Mouse (Mus musculus): ENCODE measurements at regions not wholly inside any gene's neighbourhood (a gene's known extent, or its start where the extent isn't known, plus 50 kb on each side); places are given as distances from the start of the nearest gene placed in this dataset.

DNA sequence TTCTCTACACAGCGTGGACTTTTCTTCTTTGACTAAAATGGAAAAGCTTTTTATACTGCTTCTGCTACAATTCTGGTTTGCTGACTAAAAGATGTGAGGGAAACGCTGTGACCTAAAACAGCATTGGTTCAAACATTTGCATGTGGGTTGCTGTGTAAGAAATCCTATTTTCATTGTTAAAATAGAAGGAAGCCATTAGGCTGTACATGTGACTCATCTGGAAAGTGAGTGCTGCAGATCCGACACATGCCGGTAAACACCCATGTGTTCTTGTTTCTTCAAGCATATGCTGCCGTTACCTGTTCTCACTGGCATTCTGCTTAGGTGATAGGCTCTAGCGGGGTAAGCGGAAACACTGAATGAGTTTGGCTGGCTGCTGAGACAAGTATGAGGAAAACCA, 1362.6 kb downstream of the Gsdmc2 start:
- no peaks in the 10 kb centered on the region for H3K36me3 ChIP-seq (replicated peaks)
- H3K9ac ChIP-seq, result no peak overlapping the region
- H3K9me3 ChIP-seq, result no peaks in the 10 kb centered on the region
- no peaks in the 10 kb centered on the region for H3K4me1 ChIP-seq
- no peaks in the 10 kb centered on the region for H3K27me3 ChIP-seq (replicated peaks)
- H3K4me3 ChIP-seq, result no peak overlapping the region
- 89% methylated on average over 7 of the region's 7 CpGs for WGBS
- no peak for ATAC-seq (replicated peaks)
- H3K27ac ChIP-seq, result no peak overlapping the region
- H3K4me2 ChIP-seq, result no peak overlapping the region

DNA sequence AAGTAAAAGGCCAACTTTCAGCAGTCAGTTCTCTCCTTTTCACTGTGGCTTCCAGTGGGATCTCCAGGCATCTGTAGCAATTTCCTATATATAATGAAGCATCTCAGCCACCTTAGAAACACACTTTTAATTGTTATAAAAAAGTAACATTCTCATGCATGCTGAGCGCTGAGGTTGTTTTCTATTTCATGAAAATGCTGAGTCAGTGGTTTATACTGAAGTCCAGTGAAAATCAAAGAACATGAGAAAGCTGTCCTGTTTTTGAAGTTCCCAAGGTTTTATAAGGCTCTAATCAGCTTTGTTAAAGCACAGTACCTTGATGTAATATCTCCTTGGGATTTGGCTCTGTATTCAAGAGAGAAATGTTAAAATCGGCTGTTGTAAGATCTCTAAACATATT, 1367.2 kb downstream of the Gsdmc2 start:
- Histone ChIP-seq H3K4me2 (no peak overlapping the region), H3K36me3 (replicated peaks) (no peaks in the 10 kb centered on the region), H3K4me1 (no peaks in the 10 kb centered on the region), H3K27me3 (replicated peaks) (0 out of 2 replicates have a peak, but pooled peaks cover 6% of the 10 kb centered on the region), H3K4me3 (no peak overlapping the region), H3K9me3 (no peaks in the 10 kb centered on the region), H3K9ac (no peak overlapping the region), H3K27ac (no peak overlapping the region)
- 84% methylated on average over 2 of the region's 2 CpGs for WGBS
- no peak for ATAC-seq (replicated peaks)

DNA sequence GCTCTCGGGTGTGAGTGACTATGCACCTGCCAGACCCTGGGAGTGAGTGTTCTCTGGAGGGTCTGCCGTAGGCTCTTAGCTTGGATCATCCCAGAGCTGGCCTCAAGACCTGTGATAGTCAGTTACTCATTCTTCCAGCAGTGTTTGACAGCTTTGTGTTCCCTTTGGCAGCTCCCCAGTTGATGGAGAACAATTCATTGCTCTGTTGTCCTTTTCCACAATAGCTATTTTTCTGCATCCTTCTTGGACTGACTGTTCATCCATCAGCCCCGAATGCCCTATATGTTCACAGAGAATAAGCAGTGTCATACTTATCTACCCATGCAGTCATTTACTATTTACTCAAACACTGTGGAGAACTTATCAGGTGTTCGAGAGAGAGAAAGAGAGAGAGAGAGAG, 1368.5 kb downstream of the Gsdmc2 start:
- WGBS, result 89% methylated on average over 4 of the region's 4 CpGs
- no peak for ATAC-seq (replicated peaks)
- Histone ChIP-seq H3K9ac (no peak overlapping the region), H3K36me3 (replicated peaks) (no peaks in the 10 kb centered on the region), H3K27me3 (replicated peaks) (0 out of 2 replicates have a peak, but pooled peaks cover 6% of the 10 kb centered on the region), H3K4me2 (no peak overlapping the region), H3K9me3 (no peaks in the 10 kb centered on the region), H3K4me3 (no peak overlapping the region), H3K4me1 (no peaks in the 10 kb centered on the region), H3K27ac (no peak overlapping the region)

DNA sequence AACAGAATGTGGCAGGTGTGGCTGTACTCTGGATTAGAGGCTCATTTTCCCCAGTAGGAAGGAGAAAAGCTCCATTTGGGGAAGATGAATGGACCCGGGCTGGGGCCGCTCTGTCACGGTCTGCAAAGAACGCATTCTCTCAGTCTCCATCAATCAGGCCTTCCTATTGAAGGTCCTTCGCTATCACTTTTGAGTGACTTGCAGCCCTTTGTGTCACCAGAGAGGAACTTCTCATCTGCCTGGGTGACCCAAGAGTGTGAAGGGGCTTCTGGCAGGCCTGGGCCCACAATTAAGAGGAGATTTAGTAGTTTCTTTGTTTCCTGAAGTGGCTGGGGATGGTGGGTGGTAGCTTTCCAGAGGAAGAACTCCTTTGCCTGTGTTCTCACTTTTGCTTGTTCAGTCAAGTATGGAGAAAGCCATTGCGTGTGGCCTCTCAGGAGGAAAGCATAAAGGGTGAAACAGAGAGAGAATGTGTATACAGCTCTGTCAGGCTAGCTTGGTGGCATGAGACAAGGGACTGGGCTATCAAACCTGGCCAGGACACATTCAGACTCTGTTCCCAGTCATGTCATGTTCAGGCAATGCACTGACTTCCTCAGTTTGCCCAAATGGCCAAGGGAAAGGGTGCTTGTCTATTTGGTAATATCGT, 1374.2 kb downstream of the Gsdmc2 start:
- no peak overlapping the region for H3K4me3 ChIP-seq
- H3K27ac ChIP-seq, result no peak overlapping the region
- H3K36me3 ChIP-seq (replicated peaks), result no peaks in the 10 kb centered on the region
- no peak overlapping the region for H3K4me2 ChIP-seq
- WGBS, result 25% methylated on average over 7 of the region's 7 CpGs
- no peak for ATAC-seq (replicated peaks)
- 0 out of 2 replicates have a peak, but pooled peaks cover 6% of the 10 kb centered on the region for H3K27me3 ChIP-seq (replicated peaks)
- no peaks in the 10 kb centered on the region for H3K9me3 ChIP-seq
- H3K4me1 ChIP-seq, result peaks cover 5% of the 10 kb centered on the region; the same call in 1 of the 2 replicates
- no peak overlapping the region for H3K9ac ChIP-seq

DNA sequence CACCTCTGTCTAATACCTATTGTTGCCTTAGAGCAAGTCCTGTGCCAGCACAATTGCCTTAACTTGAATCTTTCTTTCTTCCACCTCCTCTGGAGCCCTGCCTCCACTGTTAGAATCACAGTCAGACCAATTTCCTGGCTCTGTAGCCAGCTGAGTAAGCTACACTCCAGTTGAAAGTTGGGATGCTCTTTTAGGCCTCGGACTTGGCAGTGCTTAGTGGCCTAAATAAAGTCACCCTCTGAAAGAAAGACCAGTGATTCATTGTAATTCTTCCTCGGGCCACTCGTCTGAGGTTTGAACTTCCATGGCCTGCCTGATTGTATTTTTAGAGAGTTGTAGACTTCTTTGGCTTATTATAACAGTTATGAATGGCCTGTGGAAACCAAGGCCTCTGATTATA, 1376.9 kb downstream of the Gsdmc2 start:
- ATAC-seq (replicated peaks), result no peak
- 57% methylated on average over 3 of the region's 3 CpGs for WGBS

DNA sequence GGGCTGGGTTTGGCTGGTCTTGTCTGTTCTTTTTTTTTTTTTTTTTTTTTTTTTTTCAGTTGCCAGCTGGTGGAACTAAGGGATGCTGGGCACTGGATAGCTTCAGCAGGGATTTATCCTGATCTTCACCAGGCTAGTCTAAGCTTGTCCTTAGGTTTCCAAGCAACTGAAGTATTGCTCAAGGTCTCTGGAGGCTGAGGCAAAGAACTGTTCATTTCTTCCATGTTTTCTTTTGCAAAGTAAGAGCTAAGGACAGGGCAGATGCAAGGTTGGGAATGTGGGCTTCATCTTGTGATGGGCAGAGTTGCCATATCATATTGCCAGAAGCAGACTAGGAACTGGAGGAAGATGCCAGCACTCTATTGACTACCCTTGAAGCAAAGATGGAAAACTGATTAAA, 1378.1 kb downstream of the Gsdmc2 start:
- Histone ChIP-seq H3K27me3 (replicated peaks) (no peaks in the 10 kb centered on the region), H3K4me2 (no peak overlapping the region), H3K9ac (no peak overlapping the region), H3K36me3 (replicated peaks) (no peaks in the 10 kb centered on the region), H3K4me1 (peaks cover 9% of the 10 kb centered on the region), H3K9me3 (no peaks in the 10 kb centered on the region), H3K4me3 (no peak overlapping the region), H3K27ac (no peak overlapping the region)
- ATAC-seq (replicated peaks), result no peak

More for the DNA sequence above, 1376.9 kb downstream of the Gsdmc2 start:
- H3K4me3 ChIP-seq, result no peak overlapping the region
- H3K4me2 ChIP-seq, result no peak overlapping the region
- no peaks in the 10 kb centered on the region for H3K9me3 ChIP-seq
- no peak overlapping the region for H3K9ac ChIP-seq
- H3K27me3 ChIP-seq (replicated peaks), result 0 out of 2 replicates have a peak, but pooled peaks cover 3% of the 10 kb centered on the region
- no peak overlapping the region for H3K27ac ChIP-seq
- H3K4me1 ChIP-seq, result peaks cover 5% of the 10 kb centered on the region; the same call in 1 of the 2 replicates
- H3K36me3 ChIP-seq (replicated peaks), result no peaks in the 10 kb centered on the region

DNA sequence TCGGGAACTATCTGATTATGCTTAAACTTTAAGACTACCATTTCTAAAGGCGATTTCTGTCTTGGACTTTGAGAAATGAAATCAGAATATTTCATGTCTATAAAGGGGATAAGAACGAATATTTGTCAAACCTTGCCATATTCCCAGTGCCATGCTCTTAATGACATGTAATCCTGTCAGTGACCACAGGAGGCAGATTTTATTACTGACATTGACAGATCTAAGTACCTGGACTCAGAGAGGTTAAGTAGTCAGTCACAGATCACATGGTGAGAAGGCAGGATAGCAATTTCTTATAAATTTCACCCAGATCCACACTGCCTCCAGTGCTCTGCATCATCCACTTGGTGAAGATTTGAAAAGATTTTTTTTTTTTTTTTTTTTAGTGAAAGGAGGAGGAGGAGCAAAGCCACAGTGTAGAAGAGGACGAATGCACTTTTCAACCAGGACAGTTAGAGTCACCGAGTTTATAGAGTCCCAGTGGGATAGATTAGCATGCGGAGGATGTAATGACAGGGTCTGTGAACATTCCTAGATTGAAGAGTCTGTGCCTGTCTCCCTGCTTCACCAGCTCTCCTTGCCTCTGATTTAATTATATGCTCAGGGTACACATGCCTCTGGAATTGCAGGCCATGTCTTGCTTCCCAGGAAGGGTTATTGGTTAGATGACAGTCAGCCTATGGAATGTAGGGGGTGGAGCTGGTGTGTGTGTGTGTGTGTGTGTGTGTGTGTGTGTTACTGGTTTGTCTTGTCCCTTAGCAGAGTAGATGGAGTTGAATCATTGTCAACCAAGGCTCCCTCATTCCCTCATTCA, 1379.7 kb downstream of the Gsdmc2 start:
- no peaks in the 10 kb centered on the region for H3K27me3 ChIP-seq (replicated peaks)
- WGBS, result 77% methylated on average over 6 of the region's 6 CpGs
- no peak overlapping the region for H3K27ac ChIP-seq
- no peak for ATAC-seq (replicated peaks)
- H3K9me3 ChIP-seq, result no peaks in the 10 kb centered on the region
- peaks cover 4% of the 10 kb centered on the region; the same call in 1 of the 2 replicates for H3K4me1 ChIP-seq
- H3K4me2 ChIP-seq, result no peak overlapping the region
- no peak overlapping the region for H3K4me3 ChIP-seq
- H3K9ac ChIP-seq, result no peak overlapping the region
- no peaks in the 10 kb centered on the region for H3K36me3 ChIP-seq (replicated peaks)

DNA sequence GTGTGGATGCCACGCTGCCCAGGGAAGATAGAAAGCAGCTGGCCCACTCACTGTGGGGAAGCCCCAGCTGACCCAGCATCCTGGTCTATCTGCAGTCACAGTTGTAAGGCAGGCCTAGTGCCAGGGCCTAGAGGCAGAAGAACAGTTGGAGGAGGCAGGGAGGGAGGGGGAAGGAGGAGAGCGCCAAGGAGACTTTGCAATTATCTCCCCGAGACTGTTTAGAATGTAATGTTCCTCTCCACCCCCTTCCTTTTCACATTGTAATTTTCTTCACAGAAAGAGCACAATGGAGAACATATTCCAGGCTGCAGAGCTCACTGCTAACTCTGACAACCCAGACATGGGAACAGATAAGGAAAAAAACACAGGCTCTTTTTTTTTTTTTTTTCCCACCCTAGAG, 1382.3 kb downstream of the Gsdmc2 start:
- H3K27me3 ChIP-seq (replicated peaks), result no peaks in the 10 kb centered on the region
- H3K4me3 ChIP-seq, result no peak overlapping the region
- peaks cover 4% of the 10 kb centered on the region; the same call in 1 of the 2 replicates for H3K4me1 ChIP-seq
- no peak overlapping the region for H3K4me2 ChIP-seq
- no peak overlapping the region for H3K9ac ChIP-seq
- ATAC-seq (replicated peaks), result peak; percentile 75
- no peaks in the 10 kb centered on the region for H3K36me3 ChIP-seq (replicated peaks)
- H3K27ac ChIP-seq, result no peak overlapping the region
- 15% methylated on average over 3 of the region's 3 CpGs for WGBS
- H3K9me3 ChIP-seq, result no peaks in the 10 kb centered on the region

DNA sequence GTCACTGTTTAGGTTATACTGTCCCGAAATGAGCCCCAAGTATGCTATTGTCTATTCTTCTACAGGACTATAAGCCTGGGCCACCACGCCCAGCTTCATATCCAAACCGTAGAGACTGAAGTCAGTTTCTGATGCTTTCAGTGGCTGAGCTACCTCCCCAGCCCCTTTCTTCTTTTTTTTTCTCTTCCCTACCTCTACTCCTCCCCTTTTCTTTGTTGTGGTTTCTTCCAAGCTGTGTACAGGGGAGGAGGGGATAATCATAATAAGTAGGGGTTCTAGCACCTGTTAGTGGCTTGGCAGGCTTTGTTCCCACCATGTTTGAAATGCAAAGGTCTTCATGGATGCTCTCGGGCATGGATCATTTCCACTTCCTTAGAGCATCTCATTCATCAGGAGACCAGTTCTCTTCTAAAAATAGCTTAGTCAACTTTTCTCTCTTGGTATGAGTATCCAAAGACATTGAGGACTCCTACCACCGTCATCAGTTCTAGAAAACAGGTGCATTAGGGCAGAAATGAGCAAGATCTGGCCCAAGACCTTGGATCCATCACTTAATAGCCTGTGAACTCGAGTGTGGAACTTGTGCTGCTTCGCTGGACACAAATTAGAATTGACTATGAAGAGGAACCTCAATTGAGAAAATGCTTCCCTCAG, 1383.5 kb downstream of the Gsdmc2 start:
- no peak overlapping the region for H3K4me3 ChIP-seq
- no peak overlapping the region for H3K27ac ChIP-seq
- no peak overlapping the region for H3K9ac ChIP-seq
- ATAC-seq (replicated peaks), result no peak
- H3K4me1 ChIP-seq, result peaks cover 4% of the 10 kb centered on the region; the same call in 1 of the 2 replicates
- H3K36me3 ChIP-seq (replicated peaks), result no peaks in the 10 kb centered on the region
- H3K4me2 ChIP-seq, result no peak overlapping the region
- WGBS, result 86% methylated on average over 7 of the region's 7 CpGs
- no peaks in the 10 kb centered on the region for H3K9me3 ChIP-seq
- no peaks in the 10 kb centered on the region for H3K27me3 ChIP-seq (replicated peaks)

DNA sequence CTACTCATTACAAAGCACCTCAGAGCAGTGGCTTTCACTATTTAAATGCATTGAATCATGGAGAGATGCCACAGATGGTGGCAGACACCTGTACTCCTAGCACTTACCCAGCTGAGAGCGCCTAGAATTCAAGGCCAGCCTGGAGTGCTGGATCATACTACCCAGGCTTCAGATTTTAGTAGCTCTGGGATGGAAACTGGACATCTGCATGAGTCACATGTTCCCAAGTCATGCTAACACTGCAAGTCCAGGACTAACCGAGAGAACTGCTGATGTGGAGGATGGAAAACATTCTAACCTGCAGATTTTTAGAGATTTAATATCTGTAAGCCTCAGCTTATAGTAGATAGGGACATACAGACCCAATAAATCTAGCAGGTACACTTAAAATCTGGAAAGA, 1384.3 kb downstream of the Gsdmc2 start:
- no peak for ATAC-seq (replicated peaks)
- Histone ChIP-seq H3K4me2 (no peak overlapping the region), H3K27me3 (replicated peaks) (no peaks in the 10 kb centered on the region), H3K36me3 (replicated peaks) (no peaks in the 10 kb centered on the region), H3K4me3 (no peak overlapping the region), H3K27ac (no peak overlapping the region), H3K4me1 (peaks cover 4% of the 10 kb centered on the region; the same call in 1 of the 2 replicates), H3K9ac (no peak overlapping the region), H3K9me3 (no peaks in the 10 kb centered on the region)
- WGBS, result 92% methylated on average over 2 of the region's 2 CpGs

DNA sequence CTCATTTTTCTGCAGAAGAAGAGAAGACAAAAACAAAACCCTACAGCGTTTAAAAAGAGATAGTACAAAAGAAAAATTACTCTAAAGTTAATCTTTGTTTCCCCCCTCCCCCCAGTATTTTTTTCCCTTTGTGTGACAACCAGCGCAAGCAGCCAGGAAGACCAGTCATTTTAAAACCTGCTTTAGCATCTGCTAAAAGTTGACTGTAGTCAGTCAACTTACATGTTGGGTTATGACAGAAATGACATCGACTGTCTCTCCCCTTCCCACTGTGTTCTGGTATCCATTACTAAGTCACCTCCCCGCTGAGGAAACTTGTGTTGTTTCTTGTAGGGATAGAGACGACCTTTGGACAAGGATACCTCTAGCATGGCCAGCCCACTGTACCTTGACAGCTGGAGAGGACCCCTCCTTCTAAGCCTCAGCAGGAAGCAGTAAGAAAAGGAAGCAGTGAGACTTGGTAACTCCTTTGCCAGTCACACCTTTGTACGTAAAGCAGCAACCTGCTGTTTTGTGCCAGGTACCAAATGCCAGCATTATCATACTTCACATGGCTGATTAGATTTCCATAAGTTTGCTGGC, 1384.9 kb downstream of the Gsdmc2 start:
- Histone ChIP-seq H3K27me3 (replicated peaks) (no peaks in the 10 kb centered on the region), H3K9ac (no peak overlapping the region), H3K4me2 (no peak overlapping the region), H3K4me3 (no peak overlapping the region), H3K36me3 (replicated peaks) (no peaks in the 10 kb centered on the region), H3K9me3 (no peaks in the 10 kb centered on the region), H3K27ac (no peak overlapping the region), H3K4me1 (peaks cover 4% of the 10 kb centered on the region; the same call in 1 of the 2 replicates)
- ATAC-seq (replicated peaks), result no peak
- WGBS, result 76% methylated on average over 6 of the region's 6 CpGs

DNA sequence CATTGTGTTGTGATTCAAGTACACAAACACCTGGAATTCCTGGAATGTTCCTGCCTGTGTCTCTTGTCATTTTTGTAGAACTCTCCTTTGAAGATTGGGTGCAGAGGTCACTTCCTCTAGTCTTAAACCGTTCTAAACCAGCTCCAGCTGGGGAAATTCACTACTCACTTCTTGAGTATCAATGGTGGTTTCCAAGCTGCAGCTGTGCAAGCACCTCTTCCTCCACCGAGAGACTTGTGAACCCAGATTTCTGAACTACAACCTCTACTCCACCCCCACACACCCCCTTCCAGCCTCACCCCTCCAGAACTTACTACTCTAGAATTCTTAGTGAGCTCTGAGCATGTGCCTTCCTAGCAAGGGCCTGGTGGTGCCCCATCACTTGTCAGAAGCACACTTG, 1387.0 kb downstream of the Gsdmc2 start:
- H3K27ac ChIP-seq, result no peak overlapping the region
- 62% methylated on average over 2 of the region's 2 CpGs for WGBS
- H3K4me1 ChIP-seq, result peaks cover 4% of the 10 kb centered on the region; the same call in 1 of the 2 replicates
- no peak overlapping the region for H3K9ac ChIP-seq
- no peaks in the 10 kb centered on the region for H3K9me3 ChIP-seq
- ATAC-seq (replicated peaks), result no peak
- no peak overlapping the region for H3K4me3 ChIP-seq
- no peaks in the 10 kb centered on the region for H3K27me3 ChIP-seq (replicated peaks)
- no peaks in the 10 kb centered on the region for H3K36me3 ChIP-seq (replicated peaks)
- H3K4me2 ChIP-seq, result no peak overlapping the region
